Mouse (Mus musculus) liver, embryonic 16.5 days (tissue): ENCODE results near the gene Pea15a. TPM values are rescaled to one million over a fixed set of nuclear protein-coding genes. Genes with fewer than 3 reads are reported as not detected.

Experiments
- ATAC-seq: fragments of 200-750 bp; cut with Nextera tagmentation; 2 replicates; pipeline ENCODE4 v1.8.0; 2017; ENCODE audit warnings: low read depth, mild to moderate bottlenecking, moderate number of reproducible peaks, moderate library complexity
- H3K27ac ChIP-seq: fragments of 300-500 bp; sonication (generic); 2 replicates; pipeline ENCODE4 v1.5.1; 2014; ENCODE audit warnings: mild to moderate bottlenecking, low read length
- H3K27me3 ChIP-seq: fragments of 300-500 bp; sonication (generic); 2 replicates; pipeline ENCODE4 v1.6.1; 2014; ENCODE audit warnings: low read depth, low read length, mixed read lengths; ENCODE audit not compliant: control insufficient read depth, insufficient read depth
- H3K36me3 ChIP-seq: fragments of 300-500 bp; sonication (generic); 2 replicates; pipeline ENCODE4 v1.6.1; 2014; ENCODE audit warnings: mild to moderate bottlenecking; ENCODE audit not compliant: control insufficient read depth, insufficient read depth
- H3K4me1 ChIP-seq: fragments of 300-500 bp; sonication (generic); 2 replicates; pipeline ENCODE4 v1.6.1; 2014; ENCODE audit warnings: low read depth, low read length, mixed read lengths; ENCODE audit not compliant: control insufficient read depth
- H3K4me2 ChIP-seq: fragments of 300-500 bp; sonication (generic); 2 replicates; pipeline ENCODE4 v1.6.1; 2014; ENCODE audit warnings: low read depth, low read length, mixed read lengths
- H3K4me3 ChIP-seq: fragments of 300-500 bp; sonication (generic); 2 replicates; pipeline ENCODE4 v1.5.1; 2014; ENCODE audit warnings: low read depth, mild to moderate bottlenecking, low read length
- H3K9ac ChIP-seq: fragments of 300-500 bp; sonication (generic); 2 replicates; pipeline ENCODE4 v1.6.1; 2014; ENCODE audit warnings: low read depth, low read length
- H3K9me3 ChIP-seq: fragments of 300-500 bp; sonication (generic); replicated peaks from 2 replicates; pipeline ENCODE4 v1.6.1; 2016; ENCODE audit warnings: low read length; ENCODE audit not compliant: control insufficient read depth
- WGBS: fragments of 180-500 bp; shearing (Covaris S2); extraction: QIAGEN DNeasy Blood & Tissue Kit; methylation state at CpG from one replicate; pipeline ENCODE4 v1.1.7; 2014; ENCODE audit not compliant: insufficient replicate concordance; 5-methylcytosine and 5-hydroxymethylcytosine counted together
- polyA plus RNA-seq: library from polyadenylated mRNA; unstranded; fragments of >200 nt; fragmentation: Nextera tagmentation; extraction: Ambion mirVana; gene quantifications from 2 replicates; pipeline ENCODE4 v1.2.1, GENCODE M21; 2015

Gene Pea15a
- polyA plus RNA-seq, 1 experiment from 2014 or later: 21.5 TPM

DNA sequence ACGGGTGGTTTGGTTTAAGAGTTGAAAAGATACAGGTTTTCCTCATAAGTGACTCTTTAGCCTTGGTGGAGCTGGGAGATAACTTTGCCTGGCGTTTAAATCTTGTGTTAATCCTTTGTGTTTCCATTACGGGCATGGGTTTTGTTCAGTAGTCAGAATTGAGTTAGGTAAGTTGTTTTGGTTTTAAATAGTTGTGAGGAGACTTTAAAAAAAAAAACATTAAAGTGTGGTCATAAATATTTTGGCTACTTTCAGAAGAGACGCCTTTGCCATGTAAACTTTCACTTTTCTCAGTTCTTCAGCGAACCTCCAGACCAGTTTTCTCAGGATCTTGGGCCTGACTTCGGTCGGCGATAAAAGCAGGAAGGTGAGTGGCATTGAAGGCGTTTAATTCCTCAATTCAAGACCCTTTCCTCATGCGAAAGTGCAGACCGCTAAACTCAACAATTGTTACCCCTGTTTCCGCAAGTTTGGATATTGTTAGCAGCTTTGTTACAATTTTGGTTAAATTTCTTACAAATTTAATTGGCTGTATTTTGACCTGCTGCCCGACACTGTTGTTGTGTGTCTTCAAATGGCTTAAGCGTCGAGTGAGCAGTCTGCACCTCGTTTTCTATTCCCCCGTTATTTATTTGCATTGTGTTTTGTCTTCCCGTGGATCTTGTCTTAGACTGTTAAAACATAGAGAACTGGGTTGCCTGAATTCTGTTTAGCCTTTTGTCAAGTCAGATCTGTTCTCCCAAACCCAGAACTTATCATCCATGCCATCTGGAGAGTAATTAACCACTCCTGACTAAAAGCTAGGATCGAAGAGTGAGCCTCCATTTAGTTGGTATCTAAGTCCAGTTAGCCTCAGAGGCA, 57.4 kb downstream of the Pea15a start:
- Histone ChIP-seq H3K9me3 (no peaks in the 10 kb centered on the region), H3K36me3 (peaks cover 29% of the 10 kb centered on the region), H3K4me1 (peaks cover 16% of the 10 kb centered on the region), H3K4me3 (peak overlapping the region; percentile 92), H3K4me2 (peak overlapping the region; percentile 65), H3K27me3 (no peaks in the 10 kb centered on the region), H3K27ac (peak overlapping the region; percentile 97), H3K9ac (peak overlapping the region; percentile 99)
- peak; percentile 11; the same call in 1 of the 2 replicates for ATAC-seq
- WGBS: 4% methylated on average over 19 of the region's 19 CpGs

DNA sequence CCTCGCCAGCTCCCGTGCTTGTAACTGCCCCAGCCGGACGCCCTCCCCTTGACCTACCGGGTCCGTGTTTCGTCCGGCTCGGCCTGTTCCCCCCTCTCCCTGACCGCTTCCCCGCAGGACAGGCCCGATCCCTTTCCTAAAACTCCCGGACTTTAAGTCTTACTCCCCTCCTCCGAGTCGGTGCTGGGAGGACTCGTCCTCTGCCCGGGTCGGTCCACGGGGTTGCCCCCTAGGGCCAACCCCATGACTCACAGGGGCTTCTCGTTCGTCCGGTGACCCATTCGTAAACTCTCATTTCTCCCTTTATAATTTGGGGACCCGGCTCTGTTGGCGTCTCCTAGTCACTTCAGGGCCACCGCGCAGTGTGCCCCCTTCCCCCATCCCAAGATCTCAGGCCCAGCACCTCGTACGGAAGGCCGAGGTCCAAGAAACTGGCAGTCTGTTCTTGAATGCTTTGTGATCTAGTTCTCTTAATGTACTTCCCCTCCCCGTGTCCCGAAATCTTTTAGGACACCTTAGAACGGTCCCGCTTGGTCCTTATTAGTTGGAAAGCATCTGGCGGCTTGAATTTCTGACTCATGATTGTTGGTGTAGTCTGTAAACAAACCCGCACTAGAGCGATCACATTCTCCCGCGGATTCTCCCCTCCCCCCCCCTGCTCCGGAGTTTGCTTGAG, 58.2 kb downstream of the Pea15a start:
- peak overlapping the region; percentile 99 for H3K9ac ChIP-seq
- H3K36me3 ChIP-seq: peaks cover 21% of the 10 kb centered on the region
- under 1% methylated on average over 40 of the region's 40 CpGs for WGBS
- no peaks in the 10 kb centered on the region for H3K9me3 ChIP-seq
- H3K4me2 ChIP-seq: peak overlapping the region; percentile 65
- no peaks in the 10 kb centered on the region for H3K27me3 ChIP-seq
- H3K27ac ChIP-seq: peak overlapping the region; percentile 97
- peak overlapping the region; percentile 92 for H3K4me3 ChIP-seq
- ATAC-seq: peak; percentile 19
- H3K4me1 ChIP-seq: peaks cover 16% of the 10 kb centered on the region

DNA sequence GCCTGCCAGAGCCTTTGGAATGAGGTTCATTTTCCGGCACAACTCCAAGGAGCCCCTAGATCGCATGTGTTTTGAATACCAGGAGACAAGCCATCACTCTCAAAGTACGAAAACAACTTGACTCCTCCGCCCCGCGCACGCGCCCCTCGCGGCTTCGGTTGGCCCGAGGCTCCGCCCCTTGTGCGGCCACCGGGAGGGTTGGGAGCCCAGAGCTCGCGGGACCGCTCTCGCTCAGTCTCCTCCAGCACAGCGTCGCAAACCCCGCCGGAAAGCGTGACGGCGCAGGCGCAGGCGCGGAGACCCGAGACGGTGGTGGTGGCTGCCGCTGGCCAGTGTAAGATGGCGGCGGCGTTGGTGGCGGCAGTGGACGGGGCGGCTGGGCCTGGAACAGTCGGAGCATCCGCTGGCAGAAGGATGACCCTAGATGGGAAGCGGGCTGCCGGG, 58.7 kb downstream of the Pea15a start, which contains the start of gene Dcaf8:
Dcaf8 (plus strand) TSS at position 250 of the 444 bp plus-strand sequence.
- H3K4me2 ChIP-seq: peak within 1 kb of the TSS; percentile 81
- peaks cover 16% of the 10 kb centered on the region for H3K4me1 ChIP-seq
- H3K27me3 ChIP-seq: no peaks in the 10 kb centered on the region
- peaks cover 16% of the 10 kb centered on the region; the same call in 1 of the 2 replicates for H3K36me3 ChIP-seq
- under 1% methylated on average over 42 of the region's 42 CpGs for WGBS
- H3K9me3 ChIP-seq: no peaks in the 10 kb centered on the region
- peak within 1 kb of the TSS; percentile 92 for H3K4me3 ChIP-seq
- ATAC-seq: peak; percentile 97
- peak within 1 kb of the TSS; percentile 99 for H3K9ac ChIP-seq
- peak within 1 kb of the TSS; percentile 97 for H3K27ac ChIP-seq

Other genes starting within 250 kb of the Pea15a start
- 0.41 and 0.57 TPM in 2 replicates for gene Vangl2, start 178.4 kb downstream of the Pea15a start, polyA plus RNA-seq
- gene Nhlh1, start 149.2 kb downstream of the Pea15a start, polyA plus RNA-seq: not detected in 2 replicates
- 75.9 and 82.2 TPM in 2 replicates for gene Copa, start 124.3 kb downstream of the Pea15a start, polyA plus RNA-seq
- 39.5 and 42.9 TPM in 2 replicates for gene Ncstn, start 124.0 kb downstream of the Pea15a start, polyA plus RNA-seq
- 42.4 and 43.9 TPM in 2 replicates for gene Pex19, start 80.0 kb downstream of the Pea15a start, polyA plus RNA-seq
- 61.2 and 61.3 TPM in 2 replicates for gene Dcaf8, start 58.7 kb downstream of the Pea15a start, polyA plus RNA-seq
- 2.6 and 7.5 TPM in 2 replicates for gene Casq1, start 13.1 kb upstream of the Pea15a start, polyA plus RNA-seq
- gene Atp1a4, start 51.6 kb upstream of the Pea15a start, polyA plus RNA-seq: not detected in 2 replicates
- 16.8 and 20.6 TPM in 2 replicates for gene Igsf8, start 54.8 kb upstream of the Pea15a start, polyA plus RNA-seq
- gene Atp1a2, start 91.3 kb upstream of the Pea15a start, polyA plus RNA-seq: 0.20 and 0.52 TPM in 2 replicates
- gene Kcnj9, start 122.5 kb upstream of the Pea15a start, polyA plus RNA-seq: 0.04 and 0.09 TPM in 2 replicates
- gene Kcnj10, start 134.4 kb upstream of the Pea15a start, polyA plus RNA-seq: 0.07 and 0.09 TPM in 2 replicates
- gene Pigm, start 169.7 kb upstream of the Pea15a start, polyA plus RNA-seq: 1.7 and 1.8 TPM in 2 replicates